Mouse (Mus musculus) ES-E14 (cell line): ENCODE results near the gene Cacnb4. TPM values are rescaled to one million over a fixed set of nuclear protein-coding genes. Genes with fewer than 3 reads are reported as not detected.

ENCODE experiments used
- DNase-seq: peaks from one replicate; pipeline ENCODE4 v3.0.0-alpha.2; 2013; ENCODE audit warnings: low read depth, low spot score
- H3K27ac ChIP-seq: 2 replicates; pipeline ENCODE4 v1.5.1; 2012; ENCODE audit warnings: low read depth, mild to moderate bottlenecking, low read length, moderate library complexity, mixed read lengths; ENCODE audit not compliant: poor library complexity, insufficient read depth, severe bottlenecking
- H3K36me3 ChIP-seq: 2 replicates; pipeline ENCODE4 v1.6.1; 2012; ENCODE audit warnings: mild to moderate bottlenecking, low read length, moderate library complexity, mixed read lengths; ENCODE audit not compliant: control insufficient read depth, poor library complexity, insufficient read depth, severe bottlenecking
- H3K4me1 ChIP-seq, 2 experiments: fragments of 150-350 bp in 1 of 2; sonication (generic) in 1 of 2; 2 replicates each; pipeline ENCODE4 v1.6.1; 2012; ENCODE audit warnings: low read length in 2 of 2, mild to moderate bottlenecking in 1 of 2, mixed read lengths in 1 of 2; ENCODE audit not compliant: control insufficient read depth in 2 of 2, insufficient read depth in 2 of 2, poor library complexity in 1 of 2
- H3K4me3 ChIP-seq, 2 experiments: fragments of 150-350 bp in 1 of 2; sonication (generic) in 1 of 2; 2 replicates each; pipeline ENCODE4 v1.5.1; 2012; ENCODE audit warnings: low read length in 2 of 2, low read depth in 1 of 2, mild to moderate bottlenecking in 1 of 2, mixed read lengths in 1 of 2; ENCODE audit not compliant: insufficient read depth in 1 of 2, poor library complexity in 1 of 2, severe bottlenecking in 1 of 2
- H3K9ac ChIP-seq: 2 replicates; pipeline ENCODE4 v1.6.1; 2012; ENCODE audit warnings: low read depth, mild to moderate bottlenecking, low read length, mixed read lengths; ENCODE audit not compliant: poor library complexity, insufficient read depth, severe bottlenecking
- H3K9me3 ChIP-seq: fragments of 150-350 bp; sonication (generic); 2 replicates; pipeline ENCODE4 v1.6.1; 2012; ENCODE audit warnings: low read depth, mild to moderate bottlenecking, low read length; ENCODE audit not compliant: control insufficient read depth, insufficient read depth
- CHD2 ChIP-seq: IDR thresholded peaks from 2 replicates; pipeline ENCODE4 v1.6.1; 2014; ENCODE audit warnings: mild to moderate bottlenecking, low read depth, low read length, inconsistent platforms
- HCFC1 ChIP-seq: IDR thresholded peaks from 2 replicates; pipeline ENCODE4 v1.6.1; 2012; ENCODE audit warnings: low read length, inconsistent platforms, borderline replicate concordance; ENCODE audit not compliant: insufficient read depth
- MAFK ChIP-seq: IDR thresholded peaks from 2 replicates; pipeline ENCODE4 v1.6.1; 2014; ENCODE audit warnings: mild to moderate bottlenecking, low read depth, low read length, inconsistent platforms; ENCODE audit not compliant: insufficient read depth
- ZC3H11A ChIP-seq: IDR thresholded peaks from 2 replicates; pipeline ENCODE4 v1.6.1; 2012; ENCODE audit warnings: low read depth, mild to moderate bottlenecking, inconsistent platforms, low read length, borderline replicate concordance
- ZNF384 ChIP-seq: IDR thresholded peaks from 2 replicates; pipeline ENCODE4 v1.6.1; 2012; ENCODE audit warnings: low read depth, low read length, inconsistent platforms
- in situ Hi-C, 2 experiments: fragments of 600-800 bp; cut with MboI; formaldehyde crosslinking; loops; one replicate each; pipeline ENCODE4 v1.15.1; 2025; ENCODE audit warnings: low sequenced_read_pairs in 2 of 2, inconsistent platforms in 1 of 2; ENCODE audit not compliant: unreplicated experiment in 2 of 2
- total RNA-seq: library from RNA; depleted of rRNA; stranded (reverse); fragments of 300-350 nt; gene quantifications from 2 replicates; pipeline ENCODE4 v1.2.3, GENCODE M21; 2012

Gene Cacnb4
- total RNA-seq, 1 experiment = 0.09 TPM

DNA sequence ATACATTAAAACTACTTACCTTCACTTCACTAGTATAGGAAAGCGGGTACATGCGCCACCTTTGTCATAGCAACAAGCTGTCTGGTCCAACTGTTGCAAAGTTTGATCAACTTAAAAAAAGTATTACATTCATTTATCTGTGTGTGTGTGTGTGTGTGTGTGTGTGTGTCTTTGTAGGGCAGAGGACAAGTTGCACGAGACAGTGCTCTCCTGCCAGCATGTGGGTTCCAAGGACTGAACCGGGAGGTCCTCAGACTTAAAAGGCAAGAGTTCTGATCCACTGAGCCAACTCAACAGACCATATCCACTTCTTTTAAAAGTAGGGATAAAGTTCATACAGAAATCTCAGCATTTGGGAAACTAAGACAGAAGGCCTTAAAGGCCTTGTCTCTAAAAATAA lies 37.5 kb upstream of the Cacnb4 start:
- peaks cover 10% of the 10 kb centered on the region for H3K36me3 ChIP-seq
- in situ Hi-C loops = no loop called here
- TF ChIP-seq MAFK = no peak
- TF ChIP-seq ZC3H11A = no peak
- TF ChIP-seq HCFC1 = no peak
- TF ChIP-seq CHD2 = no peak
- H3K27ac ChIP-seq = no peak overlapping the region
- no peak overlapping the region for H3K9ac ChIP-seq
- no peaks in the 10 kb centered on the region for H3K4me1 ChIP-seq
- no peaks in the 10 kb centered on the region for H3K9me3 ChIP-seq
- no peak for DNase-seq
- no peak overlapping the region for H3K4me3 ChIP-seq

DNA sequence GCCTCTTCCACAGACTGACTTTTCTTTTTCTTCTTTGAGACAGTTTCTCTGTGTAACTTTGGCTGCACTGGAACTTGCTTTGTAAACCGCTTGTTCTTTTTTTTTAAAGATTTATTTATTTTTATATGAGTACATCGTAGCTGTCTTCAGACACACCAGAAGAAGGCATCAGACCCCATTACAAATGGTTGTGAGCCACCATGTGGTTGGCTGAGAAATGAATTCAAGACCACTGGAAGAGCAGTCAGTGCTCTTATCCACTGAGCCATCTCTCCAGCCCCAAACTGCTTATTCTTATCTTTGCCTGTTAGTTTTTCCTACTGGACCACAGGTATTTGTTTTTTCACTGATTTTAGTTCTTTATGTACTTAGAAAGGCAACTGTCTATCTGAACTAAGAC lies 34.2 kb upstream of the Cacnb4 start:
- H3K4me3 ChIP-seq = no peak overlapping the region
- TF ChIP-seq ZC3H11A (no peak), CHD2 (no peak)
- H3K9ac ChIP-seq = no peak overlapping the region
- H3K27ac ChIP-seq = no peak overlapping the region
- no peaks in the 10 kb centered on the region for H3K9me3 ChIP-seq
- no peak for DNase-seq
- H3K36me3 ChIP-seq = peaks cover 12% of the 10 kb centered on the region
- no peaks in the 10 kb centered on the region for H3K4me1 ChIP-seq
- in situ Hi-C loops = no loop called here

DNA sequence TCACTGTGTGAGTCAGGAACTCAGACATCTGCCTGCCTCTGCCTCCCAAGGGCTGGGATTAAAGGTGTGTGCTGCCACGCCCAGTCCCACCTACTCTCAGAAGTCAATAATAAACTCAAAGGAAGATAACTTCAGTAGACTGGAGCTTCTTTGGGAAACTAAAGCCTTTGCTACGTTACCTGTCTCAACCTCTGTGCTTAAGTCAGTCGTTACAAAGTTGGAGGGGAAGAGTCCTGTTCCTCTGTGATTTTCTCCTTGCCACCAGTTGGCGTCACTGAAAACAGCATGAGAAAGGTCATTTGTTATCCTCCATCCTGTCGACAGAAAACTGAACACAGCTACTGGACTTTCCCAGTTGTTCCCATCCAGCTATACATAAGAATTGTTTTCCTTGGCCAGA lies 32.8 kb upstream of the Cacnb4 start:
- H3K9ac ChIP-seq = no peak overlapping the region
- DNase-seq = no peak
- no peak overlapping the region for H3K27ac ChIP-seq
- no peak overlapping the region for H3K4me3 ChIP-seq
- H3K9me3 ChIP-seq = no peaks in the 10 kb centered on the region
- H3K36me3 ChIP-seq = peaks cover 10% of the 10 kb centered on the region
- in situ Hi-C loops = no loop called here
- TF ChIP-seq MAFK = no peak
- no peak for TF ChIP-seq HCFC1
- no peak for TF ChIP-seq CHD2
- no peak for TF ChIP-seq ZC3H11A
- no peak for TF ChIP-seq ZNF384
- H3K4me1 ChIP-seq = no peaks in the 10 kb centered on the region

DNA sequence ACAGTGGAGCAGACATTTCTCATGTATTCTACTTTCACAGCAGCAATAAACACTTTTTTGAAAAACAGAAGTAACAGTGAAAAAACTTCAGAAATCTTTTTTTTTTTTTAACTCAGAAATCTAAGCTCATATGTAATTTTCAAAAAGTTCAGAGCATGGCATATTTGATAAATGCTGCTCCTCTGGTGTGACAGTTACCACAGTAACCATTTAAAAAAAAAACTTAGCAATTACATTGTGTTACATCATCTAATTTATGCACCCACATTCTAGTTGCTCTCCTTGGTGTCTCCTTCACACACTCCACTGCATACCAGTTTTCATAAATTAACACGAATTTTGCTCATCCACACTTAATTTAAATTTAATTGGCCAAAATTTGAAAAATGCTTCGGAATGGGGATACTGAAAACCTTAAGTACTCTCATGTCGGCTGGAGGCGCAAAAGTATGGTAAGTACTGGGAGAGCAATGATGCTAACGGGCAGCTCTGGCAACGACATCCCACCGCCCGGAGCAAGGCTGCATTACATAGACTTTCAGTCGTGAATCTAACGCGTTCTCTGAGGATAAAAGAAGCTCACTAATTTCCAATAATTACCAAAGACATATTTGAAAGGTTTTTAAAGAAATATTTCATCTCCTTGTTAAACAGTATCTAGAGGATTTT lies 24.9 kb upstream of the Cacnb4 start:
- H3K27ac ChIP-seq = no peak overlapping the region
- 0 out of 4 replicates have a peak, but pooled peaks cover 0 to 2% of the 10 kb centered on the region in 2 experiments for H3K4me1 ChIP-seq
- H3K9me3 ChIP-seq = no peaks in the 10 kb centered on the region
- in situ Hi-C loops = no loop called here
- DNase-seq = no peak
- TF ChIP-seq ZNF384 = no peak
- TF ChIP-seq MAFK = no peak
- no peak for TF ChIP-seq HCFC1
- TF ChIP-seq ZC3H11A = no peak
- no peak for TF ChIP-seq CHD2
- no peak overlapping the region for H3K9ac ChIP-seq
- H3K36me3 ChIP-seq = peaks cover 5% of the 10 kb centered on the region
- H3K4me3 ChIP-seq = no peak overlapping the region

DNA sequence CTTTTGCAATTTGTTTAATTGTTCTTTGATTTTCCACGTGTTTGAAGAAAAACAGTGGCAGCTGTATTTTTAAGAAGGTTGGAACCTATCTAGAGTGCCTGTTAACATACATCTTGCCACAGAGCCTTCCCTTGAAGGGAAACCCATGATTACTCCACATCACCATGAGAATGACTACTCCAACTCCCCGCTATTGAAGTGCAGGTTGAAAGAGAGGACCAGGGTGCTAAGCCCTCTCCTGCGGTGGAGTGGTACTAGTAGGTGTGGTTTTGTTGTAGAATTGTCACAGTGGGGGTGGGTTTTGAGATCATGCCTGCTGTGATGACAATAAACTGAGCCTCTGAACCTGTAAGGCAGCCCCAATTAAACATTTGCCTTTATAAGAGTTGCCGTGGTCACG lies 23.7 kb upstream of the Cacnb4 start:
- no peak overlapping the region for H3K4me3 ChIP-seq
- peak; percentile 29 for DNase-seq
- no peak overlapping the region for H3K27ac ChIP-seq
- in situ Hi-C loops = no loop called here
- H3K4me1 ChIP-seq = 0 out of 4 replicates have a peak, but pooled peaks cover 0 to 2% of the 10 kb centered on the region in 2 experiments
- TF ChIP-seq ZC3H11A = no peak
- no peak for TF ChIP-seq CHD2
- no peak for TF ChIP-seq HCFC1
- no peak for TF ChIP-seq MAFK
- TF ChIP-seq ZNF384 = no peak
- H3K36me3 ChIP-seq = peaks cover 5% of the 10 kb centered on the region
- no peaks in the 10 kb centered on the region for H3K9me3 ChIP-seq
- no peak overlapping the region for H3K9ac ChIP-seq
